Mouse (Mus musculus): ENCODE data around the gene Tmem129. TPM values are rescaled to one million over a fixed set of nuclear protein-coding genes. Genes with fewer than 3 reads are reported as not detected.
A peak's percentile ranks its signal among the peaks of the same experiment; 100 is the strongest.

The Tmem129 gene
- 38.0 and 39.5 TPM in 2 replicates for polyA plus RNA-seq (2016; fragmentation: Nextera tagmentation; extraction: Ambion mirVana)

DNA sequence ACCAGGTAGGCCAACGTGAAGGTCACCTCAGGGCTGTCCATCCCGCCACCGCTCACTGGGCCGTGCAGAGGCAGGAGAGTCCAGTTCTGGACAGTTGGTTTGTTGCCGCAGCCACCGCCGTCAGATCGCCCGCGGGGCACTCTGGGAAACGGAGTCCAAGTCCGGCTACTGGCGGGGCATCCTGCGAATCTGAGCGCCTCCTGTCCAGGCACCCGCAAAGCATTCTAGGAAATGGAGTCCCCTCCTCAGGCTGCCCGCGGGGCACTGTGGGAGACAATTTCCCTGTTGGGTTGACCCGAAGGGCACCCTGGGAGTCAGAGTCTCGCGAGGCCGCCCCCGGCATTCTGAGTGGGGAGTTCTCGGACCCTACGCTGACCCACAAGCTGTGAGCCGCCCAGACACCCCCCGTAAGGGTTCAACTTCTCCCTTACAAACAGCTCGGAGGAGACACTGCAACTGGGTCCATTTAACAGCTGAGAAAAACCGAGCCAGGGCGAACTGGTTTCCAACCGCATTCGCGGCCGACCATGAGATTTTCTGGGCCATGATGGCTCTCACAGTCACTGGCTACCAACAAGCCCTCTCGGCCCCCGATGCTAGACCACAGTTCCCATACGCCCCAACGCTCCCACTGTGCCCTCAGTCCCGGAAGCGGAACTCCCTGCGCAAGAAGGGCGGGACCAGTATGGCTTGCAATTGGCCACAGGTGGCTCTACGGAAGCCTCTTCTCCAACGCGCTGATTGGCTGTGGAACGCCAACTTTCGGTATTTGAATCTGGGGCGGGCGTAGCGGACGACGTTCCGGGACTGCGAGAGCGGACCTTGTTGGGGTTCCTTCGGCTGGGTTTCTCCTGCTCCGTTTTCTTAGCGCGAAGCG lies at the start of gene Tmem129, which contains the start of gene Tacc3:
Tmem129 (minus strand) TSS at position 630 of the 877 bp plus-strand sequence.
Tacc3 (plus strand) TSS at position 342 of the 877 bp plus-strand sequence.
- under 1% methylated on average over 60 of the region's 60 CpGs for WGBS
- DNase-seq (ENCODE audit: extremely low spot score, low spot score) = peak; percentile 98
- peak within 1 kb of the TSS; percentile 93 for H3K27ac ChIP-seq
- peaks cover 52% of the 10 kb centered on the region for H3K4me1 ChIP-seq
- H3K27me3 ChIP-seq (ENCODE audit: poor library complexity, severe bottlenecking) = no peaks in the 10 kb centered on the region
- no peaks in the 10 kb centered on the region for H3K9me3 ChIP-seq
- H3K4me3 ChIP-seq = peak within 1 kb of the TSS; percentile 96
- H3K36me3 ChIP-seq (replicated peaks) = peaks cover 59% of the 10 kb centered on the region

DNA sequence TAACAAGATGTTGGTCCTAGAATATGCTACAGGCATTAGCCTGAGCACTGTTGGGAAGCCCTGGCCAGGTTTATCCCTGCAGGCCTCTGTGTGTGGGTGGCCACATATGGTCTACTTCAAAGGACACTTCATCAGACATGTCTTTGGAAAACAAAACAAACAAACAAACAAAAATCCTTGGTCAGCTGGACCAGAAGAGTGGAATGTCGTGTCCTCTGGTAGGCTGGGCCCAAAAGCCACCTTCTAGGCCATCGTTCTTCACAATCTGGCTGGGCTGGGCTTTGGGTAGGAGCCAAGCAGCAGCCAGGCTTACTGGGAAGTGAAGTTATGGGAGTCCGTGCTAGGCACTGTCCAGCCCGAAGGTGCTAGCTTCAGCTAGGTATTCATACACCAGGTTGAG lies 48.9 kb upstream of the Tmem129 start:
- Histone ChIP-seq H3K27me3 (ENCODE audit: poor library complexity, severe bottlenecking) (peaks cover 70% of the 10 kb centered on the region), H3K4me1 (peaks cover 62% of the 10 kb centered on the region), H3K4me3 (no peak overlapping the region), H3K36me3 (replicated peaks) (no peaks in the 10 kb centered on the region), H3K27ac (peak overlapping the region; percentile 83), H3K9me3 (no peaks in the 10 kb centered on the region)
- 90% methylated on average over 4 of the region's 4 CpGs for WGBS
- DNase-seq (ENCODE audit: extremely low spot score, low spot score) = no peak

DNA sequence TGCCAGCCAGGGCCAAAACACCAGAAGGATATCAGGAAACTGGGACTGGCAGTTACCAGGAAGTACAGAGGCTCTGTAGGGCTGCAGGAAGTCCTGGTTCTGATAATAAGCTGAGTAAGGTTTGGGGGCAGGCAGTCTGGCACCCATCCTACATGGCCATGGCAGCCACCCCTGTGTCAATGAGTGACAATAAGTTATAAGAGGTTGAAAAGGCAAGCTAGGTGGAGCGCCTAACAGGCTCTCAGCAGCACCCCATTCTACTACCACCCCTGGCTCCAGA lies 48.1 kb upstream of the Tmem129 start:
- Histone ChIP-seq H3K9me3 (no peaks in the 10 kb centered on the region), H3K36me3 (replicated peaks) (no peaks in the 10 kb centered on the region), H3K4me3 (0 out of 2 replicates have a peak overlapping the region, but pooled peaks have one; percentile 1), H3K27me3 (ENCODE audit: poor library complexity, severe bottlenecking) (peaks cover 75% of the 10 kb centered on the region), H3K4me1 (peaks cover 71% of the 10 kb centered on the region), H3K27ac (peak overlapping the region; percentile 83)
- DNase-seq (ENCODE audit: extremely low spot score, low spot score) = no peak
- WGBS = 86% methylated on average over 1 of the region's 1 CpGs

DNA sequence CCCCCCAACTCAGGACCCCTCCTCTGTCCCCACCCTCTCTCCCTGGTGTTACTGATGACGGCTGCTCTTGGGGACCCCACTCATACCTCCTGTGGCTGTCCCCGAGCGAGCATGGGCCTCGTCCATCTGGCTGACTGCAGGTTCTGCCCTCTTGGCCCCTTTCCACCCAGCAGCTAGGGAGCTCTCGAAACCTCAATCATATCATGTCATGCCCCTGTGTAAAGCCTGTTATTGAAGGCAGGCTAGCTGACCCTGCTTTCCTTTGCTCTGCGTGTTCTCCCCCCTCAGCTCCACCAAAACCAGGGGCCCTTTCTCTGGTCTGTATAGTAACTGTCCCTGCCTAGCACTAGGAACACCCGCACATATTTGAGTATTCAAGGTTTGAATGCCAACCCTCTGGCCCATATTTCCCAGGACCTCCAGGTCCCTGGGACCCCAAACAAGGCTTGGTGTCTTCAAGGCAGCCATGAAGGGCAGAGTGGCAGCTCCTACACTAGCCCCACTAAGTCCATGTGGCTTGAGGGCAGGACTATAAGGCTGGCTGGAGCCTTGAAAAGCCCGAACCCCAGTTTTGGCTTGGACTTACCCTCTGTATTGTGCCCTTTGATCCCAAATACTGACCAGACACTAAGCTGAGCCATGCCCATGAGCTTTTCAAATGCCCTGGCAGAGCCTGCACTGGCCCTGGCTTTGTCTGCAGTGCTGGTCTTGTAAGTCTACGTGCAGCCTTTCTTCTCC lies 47.6 kb upstream of the Tmem129 start:
- DNase-seq (ENCODE audit: extremely low spot score, low spot score) = no peak
- WGBS = 18% methylated on average over 9 of the region's 9 CpGs
- Histone ChIP-seq H3K9me3 (no peaks in the 10 kb centered on the region), H3K4me3 (peak overlapping the region; percentile 33), H3K27me3 (ENCODE audit: poor library complexity, severe bottlenecking) (peaks cover 79% of the 10 kb centered on the region), H3K36me3 (replicated peaks) (no peaks in the 10 kb centered on the region), H3K27ac (peak overlapping the region; percentile 83), H3K4me1 (peaks cover 76% of the 10 kb centered on the region)

DNA sequence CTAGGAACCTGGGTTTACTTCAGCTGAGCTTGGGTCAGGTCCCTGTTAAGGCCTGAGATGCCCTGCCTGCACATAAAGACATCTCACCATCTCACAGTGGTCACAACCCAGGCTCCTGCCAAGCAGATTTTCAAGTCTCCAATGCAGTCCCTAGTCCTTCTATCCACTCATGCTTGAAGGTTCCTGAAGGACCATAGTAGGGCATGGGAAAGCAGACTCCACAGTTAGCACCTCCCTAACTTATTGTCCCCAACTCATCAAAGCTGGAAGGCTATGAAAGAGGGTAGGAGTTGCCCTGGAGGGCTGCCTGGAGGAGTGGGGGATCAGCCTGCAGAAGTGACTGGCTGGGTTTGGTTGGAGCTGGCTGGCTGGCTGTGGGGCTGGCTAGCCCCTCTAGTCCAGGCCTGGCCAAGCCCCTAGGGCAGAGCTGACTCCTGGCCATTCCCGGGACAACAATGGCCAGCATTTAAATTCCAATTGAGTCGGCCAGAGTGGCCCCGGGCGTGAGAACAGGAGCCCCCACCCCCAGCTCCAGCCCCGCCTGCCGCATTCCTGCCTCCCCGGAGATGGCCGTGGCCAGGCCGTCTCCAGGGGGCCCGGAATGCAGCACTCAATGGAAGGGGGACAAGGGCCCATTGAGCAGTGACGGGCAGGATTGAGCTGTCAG lies 46.9 kb upstream of the Tmem129 start:
- Histone ChIP-seq H3K4me1 (peaks cover 83% of the 10 kb centered on the region), H3K4me3 (peak overlapping the region; percentile 33), H3K36me3 (replicated peaks) (no peaks in the 10 kb centered on the region), H3K27ac (peak overlapping the region; percentile 83), H3K9me3 (no peaks in the 10 kb centered on the region), H3K27me3 (ENCODE audit: poor library complexity, severe bottlenecking) (peaks cover 81% of the 10 kb centered on the region)
- under 1% methylated on average over 11 of the region's 11 CpGs for WGBS
- DNase-seq (ENCODE audit: extremely low spot score, low spot score) = peak; percentile 83

DNA sequence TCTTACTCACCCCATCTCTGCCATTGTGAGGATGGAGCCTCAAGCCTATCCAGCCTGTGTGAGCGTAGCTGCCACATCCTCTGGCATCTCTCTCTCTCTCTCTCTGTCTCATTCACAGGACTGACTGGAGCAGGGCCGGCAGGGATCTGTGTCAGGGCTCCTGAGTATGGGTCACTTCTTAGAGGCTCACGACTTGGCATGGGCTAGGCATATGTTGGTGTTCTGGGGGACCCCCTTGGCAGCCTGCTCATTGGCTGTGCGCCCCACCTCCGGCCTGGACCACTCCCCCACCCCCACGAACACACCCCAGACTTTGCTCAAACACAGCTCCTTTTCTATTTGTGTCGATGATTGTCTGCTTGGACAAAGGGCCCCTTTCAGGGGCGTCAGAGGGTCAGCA lies 45.8 kb upstream of the Tmem129 start:
- Histone ChIP-seq H3K4me3 (peak overlapping the region; percentile 1; the same call in 1 of the 2 replicates), H3K27ac (peak overlapping the region; percentile 83), H3K36me3 (replicated peaks) (no peaks in the 10 kb centered on the region), H3K9me3 (no peaks in the 10 kb centered on the region), H3K4me1 (peaks cover 90% of the 10 kb centered on the region), H3K27me3 (ENCODE audit: poor library complexity, severe bottlenecking) (peaks cover 92% of the 10 kb centered on the region)
- 33% methylated on average over 8 of the region's 8 CpGs for WGBS
- no peak for DNase-seq (ENCODE audit: extremely low spot score, low spot score)

DNA sequence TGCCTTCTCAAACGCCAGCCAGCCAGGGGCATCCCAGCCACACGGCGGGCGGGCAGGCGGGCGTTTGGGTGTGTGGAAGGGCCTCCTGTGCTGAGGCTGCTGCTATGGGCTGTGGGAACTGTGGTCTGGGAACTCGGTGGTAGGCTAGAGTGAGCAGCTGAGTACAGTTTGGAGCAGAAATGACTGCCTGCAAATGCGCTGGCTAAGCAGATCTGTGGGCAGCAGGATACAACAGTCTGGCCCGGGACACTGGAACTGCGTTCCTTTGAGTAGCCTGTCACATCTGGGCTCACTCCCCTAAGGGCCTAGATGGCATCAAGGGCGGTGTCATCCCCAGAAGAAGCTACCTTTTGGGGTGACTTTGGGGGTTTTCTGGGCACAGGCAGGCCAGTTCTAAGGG lies 43.6 kb upstream of the Tmem129 start:
- 88% methylated on average over 11 of the region's 11 CpGs for WGBS
- Histone ChIP-seq H3K27me3 (ENCODE audit: poor library complexity, severe bottlenecking) (peaks cover 99% of the 10 kb centered on the region), H3K4me1 (peaks cover 100% of the 10 kb centered on the region), H3K4me3 (no peak overlapping the region), H3K27ac (peak overlapping the region; percentile 27; the same call in 1 of the 2 replicates), H3K9me3 (no peaks in the 10 kb centered on the region), H3K36me3 (replicated peaks) (no peaks in the 10 kb centered on the region)
- DNase-seq (ENCODE audit: extremely low spot score, low spot score) = no peak

DNA sequence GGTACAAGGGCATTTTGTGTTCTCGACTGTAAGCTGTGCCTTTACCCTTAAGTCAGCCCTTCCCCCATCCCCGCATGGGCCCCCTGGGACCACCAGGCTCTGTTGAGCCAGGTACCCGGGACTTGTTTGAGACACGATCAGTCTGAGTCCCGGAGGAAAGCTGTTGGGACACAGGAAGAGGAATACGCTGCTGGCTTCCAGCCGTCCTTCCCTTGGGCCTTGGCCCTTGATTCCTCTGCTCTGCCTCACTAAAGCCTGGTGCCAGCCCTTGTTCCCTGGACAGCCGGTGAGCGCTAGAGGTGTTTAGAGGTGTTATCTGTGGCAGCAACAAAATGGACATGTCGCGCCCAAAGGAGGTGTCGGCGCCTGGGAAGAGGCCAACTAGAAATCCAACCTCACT lies 41.8 kb upstream of the Tmem129 start:
- WGBS = 54% methylated on average over 13 of the region's 13 CpGs
- Histone ChIP-seq H3K36me3 (replicated peaks) (no peaks in the 10 kb centered on the region), H3K27me3 (ENCODE audit: poor library complexity, severe bottlenecking) (peaks cover 99% of the 10 kb centered on the region), H3K4me3 (no peak overlapping the region), H3K27ac (peak overlapping the region; percentile 92), H3K4me1 (peaks cover 100% of the 10 kb centered on the region), H3K9me3 (no peaks in the 10 kb centered on the region)
- no peak for DNase-seq (ENCODE audit: extremely low spot score, low spot score)

DNA sequence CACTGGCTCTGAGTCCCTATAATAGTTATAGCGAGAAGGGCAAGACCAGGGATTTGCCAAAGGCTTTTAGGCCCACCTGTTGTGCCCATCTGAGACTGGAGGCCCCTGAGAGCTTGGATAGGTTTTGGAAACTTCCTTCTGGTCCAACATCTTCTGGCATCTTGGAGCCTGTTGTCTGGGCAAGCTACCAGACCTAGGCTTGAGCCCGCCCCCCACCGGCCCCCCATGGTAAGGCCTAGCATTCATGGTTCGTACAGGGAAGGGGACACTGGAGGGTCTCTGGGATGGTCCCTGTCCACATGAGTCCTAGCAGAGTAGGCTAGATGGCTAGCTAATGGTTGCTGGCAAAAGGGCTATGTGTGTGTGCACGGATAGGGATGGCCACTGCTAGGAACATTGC lies 40.5 kb upstream of the Tmem129 start:
- Histone ChIP-seq H3K36me3 (replicated peaks) (no peaks in the 10 kb centered on the region), H3K27me3 (ENCODE audit: poor library complexity, severe bottlenecking) (peaks cover 100% of the 10 kb centered on the region), H3K27ac (peak overlapping the region; percentile 92), H3K9me3 (no peaks in the 10 kb centered on the region), H3K4me1 (peaks cover 100% of the 10 kb centered on the region), H3K4me3 (no peak overlapping the region)
- no peak for DNase-seq (ENCODE audit: extremely low spot score, low spot score)
- WGBS = 76% methylated on average over 5 of the region's 5 CpGs

DNA sequence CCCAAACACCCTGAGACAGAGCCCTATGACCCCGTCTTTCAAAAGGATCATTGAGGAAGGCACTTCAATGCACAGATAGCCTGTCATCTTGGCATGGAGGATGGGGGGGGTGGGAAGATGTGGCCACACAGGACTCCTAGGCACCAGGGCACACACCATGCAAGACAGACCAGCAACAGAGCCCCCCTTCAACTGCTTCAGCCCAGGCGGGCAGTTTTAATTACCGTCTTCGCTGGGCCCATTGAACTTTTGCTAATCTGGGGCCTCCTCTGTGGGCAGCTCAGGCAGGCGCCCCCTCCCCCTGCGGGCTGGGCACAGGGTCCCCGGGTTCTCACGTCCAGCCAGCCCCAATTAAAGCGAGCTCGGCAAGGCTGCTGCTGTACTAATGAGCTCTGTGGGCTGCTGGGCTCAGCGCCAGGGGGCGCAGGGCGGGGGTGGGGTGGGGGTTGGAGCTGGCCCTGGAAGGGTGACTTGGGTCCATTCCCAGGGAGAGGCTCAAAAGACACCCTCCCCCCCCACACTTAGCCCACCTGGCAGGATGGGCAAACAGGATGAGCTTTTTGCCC lies 39.8 kb upstream of the Tmem129 start:
- Histone ChIP-seq H3K27me3 (ENCODE audit: poor library complexity, severe bottlenecking) (peaks cover 100% of the 10 kb centered on the region), H3K36me3 (replicated peaks) (no peaks in the 10 kb centered on the region)
- peak; percentile 62 for DNase-seq (ENCODE audit: extremely low spot score, low spot score)

DNA sequence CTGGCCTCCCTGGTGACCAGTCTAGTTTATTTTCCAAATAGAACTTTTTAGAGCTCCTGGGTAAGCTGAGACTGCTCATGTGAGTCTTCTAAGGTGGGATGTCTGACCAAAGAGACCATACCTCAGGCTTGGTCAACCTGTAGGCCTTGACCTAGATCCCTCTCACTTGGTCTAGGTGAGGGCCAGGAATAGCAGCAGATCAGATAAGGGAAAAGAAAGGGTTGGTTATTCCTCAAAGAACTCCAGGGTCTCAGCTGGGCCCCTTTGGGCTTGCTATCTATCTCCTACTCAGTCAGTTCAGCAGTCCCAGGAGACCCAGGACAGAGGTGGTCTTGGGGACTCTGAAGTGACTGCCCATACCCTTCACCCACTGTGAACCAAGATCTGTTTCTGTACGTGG lies 39.3 kb upstream of the Tmem129 start:
- H3K36me3 ChIP-seq (replicated peaks) = no peaks in the 10 kb centered on the region
- H3K27ac ChIP-seq = peak overlapping the region; percentile 92
- peak overlapping the region; percentile 24; the same call in 1 of the 2 replicates for H3K4me3 ChIP-seq
- H3K9me3 ChIP-seq = no peaks in the 10 kb centered on the region
- WGBS = 41% methylated on average over 1 of the region's 1 CpGs
- no peak for DNase-seq (ENCODE audit: extremely low spot score, low spot score)
- peaks cover 100% of the 10 kb centered on the region for H3K27me3 ChIP-seq (ENCODE audit: poor library complexity, severe bottlenecking)
- H3K4me1 ChIP-seq = peaks cover 99% of the 10 kb centered on the region

More for the DNA sequence above, 39.8 kb upstream of the Tmem129 start:
- Histone ChIP-seq H3K9me3 (no peaks in the 10 kb centered on the region), H3K4me3 (peak overlapping the region; percentile 24; the same call in 1 of the 2 replicates), H3K27ac (peak overlapping the region; percentile 92), H3K4me1 (peaks cover 99% of the 10 kb centered on the region)
- WGBS = 7% methylated on average over 13 of the region's 13 CpGs

DNA sequence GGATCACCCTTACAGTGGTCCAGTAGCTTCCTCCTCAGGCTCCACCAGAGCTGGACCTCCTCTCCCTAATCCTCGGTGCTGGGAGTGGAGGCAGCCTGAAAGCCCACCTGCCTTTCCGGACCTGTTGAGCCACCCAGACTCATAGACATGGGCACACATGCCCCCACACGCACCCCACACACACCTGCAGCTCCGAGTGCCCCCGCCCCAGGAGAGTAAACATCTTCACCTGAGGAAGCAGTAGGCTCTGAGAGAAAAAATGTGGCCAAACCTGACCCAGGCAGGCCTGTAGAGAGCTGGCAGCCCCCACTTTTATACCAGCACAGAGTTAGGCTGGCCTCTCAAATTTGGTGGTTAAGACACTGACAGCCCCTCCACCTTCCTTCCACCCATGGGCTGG lies 38.2 kb upstream of the Tmem129 start:
- DNase-seq (ENCODE audit: extremely low spot score, low spot score) = no peak
- H3K27ac ChIP-seq = peak overlapping the region; percentile 92
- 40% methylated on average over 5 of the region's 5 CpGs for WGBS

More for the DNA sequence above, 38.2 kb upstream of the Tmem129 start:
- Histone ChIP-seq H3K27me3 (ENCODE audit: poor library complexity, severe bottlenecking) (peaks cover 100% of the 10 kb centered on the region), H3K4me1 (peaks cover 98% of the 10 kb centered on the region), H3K36me3 (replicated peaks) (no peaks in the 10 kb centered on the region), H3K9me3 (no peaks in the 10 kb centered on the region), H3K4me3 (peak overlapping the region; percentile 52)

Data from forebrain, embryonic 10.5 days (tissue).